Mouse (Mus musculus) MEL-GATA-1-ER (cell line): ENCODE measurements at regions not wholly inside any gene's neighbourhood (a gene's known extent, or its start where the extent isn't known, plus 50 kb on each side); places are given as distances from the start of the nearest gene placed in this dataset.

Experiments
- DNase-seq: peaks from one replicate; pipeline ENCODE4 v3.0.0-alpha.2; 2012; ENCODE audit warnings: low read depth; ENCODE audit errors: extremely low read depth

DNA sequence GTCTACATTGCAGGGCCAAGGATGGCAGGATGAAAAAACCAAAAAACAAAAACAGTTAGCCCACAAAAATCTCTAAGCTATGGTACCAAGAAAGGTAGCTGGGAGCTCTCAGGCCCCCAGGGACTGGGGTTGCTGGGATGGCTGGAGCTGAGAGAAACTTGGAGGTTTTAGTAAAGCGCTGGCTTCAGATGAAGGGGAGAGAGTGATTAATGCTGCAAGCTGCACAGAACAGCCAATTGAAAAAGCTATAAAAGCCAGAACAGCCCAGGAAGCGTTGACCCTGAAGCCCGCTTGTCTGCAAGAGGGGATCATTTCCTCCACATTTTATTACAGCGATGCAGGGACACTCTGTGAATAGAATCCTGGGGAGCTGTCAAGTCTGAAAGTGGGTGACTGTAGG is 157.0 kb downstream of the 4930564D02Rik start:
- DNase-seq: no peak

DNA sequence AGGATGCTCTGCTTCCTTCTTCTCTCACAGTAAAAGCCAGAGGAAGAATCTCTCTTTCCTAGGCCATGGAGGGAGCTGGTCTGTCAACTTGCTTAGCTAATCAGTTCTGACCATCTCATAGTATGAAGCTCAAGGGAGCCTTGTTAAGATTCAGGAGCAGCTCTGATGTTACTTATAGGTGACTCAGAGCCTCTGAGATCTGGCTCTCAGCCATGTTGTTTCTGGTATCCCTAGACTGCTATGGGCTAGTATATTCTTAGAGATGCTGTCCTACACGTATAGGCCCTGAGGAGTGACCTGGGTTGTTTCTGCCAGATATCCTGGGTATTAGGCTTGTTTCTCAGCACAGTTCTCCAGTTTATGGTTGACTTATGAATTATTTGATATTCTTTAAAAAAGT is 160.9 kb downstream of the 4930564D02Rik start:
- DNase-seq: no peak

GRCm38 (mm10) chr3:105228401-105228800 is 161.8 kb downstream of the 4930564D02Rik start:
- no peak for DNase-seq

GRCm38 (mm10) chr3:105241048-105241447 is 174.4 kb downstream of the 4930564D02Rik start:
- DNase-seq: no peak

DNA sequence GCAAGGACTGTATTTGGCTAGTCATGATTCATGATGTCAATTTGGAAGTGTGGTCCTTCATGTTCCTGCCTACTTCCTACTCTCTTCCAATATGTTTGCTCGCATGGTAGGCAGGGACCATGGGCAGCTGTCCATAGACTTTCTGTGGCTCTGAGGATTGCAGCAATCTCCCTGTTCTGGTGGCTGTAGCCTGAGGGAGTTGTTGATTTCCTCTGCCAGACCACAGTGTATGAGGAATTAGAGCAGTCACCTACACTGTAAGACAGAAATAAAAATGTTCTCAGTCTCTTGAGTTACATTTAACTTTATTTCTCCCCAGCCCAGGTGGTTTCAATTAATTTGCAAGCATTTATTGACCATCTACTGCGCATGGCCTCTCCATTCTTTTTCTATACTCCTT is 190.5 kb downstream of the 4930564D02Rik start:
- no peak for DNase-seq

DNA sequence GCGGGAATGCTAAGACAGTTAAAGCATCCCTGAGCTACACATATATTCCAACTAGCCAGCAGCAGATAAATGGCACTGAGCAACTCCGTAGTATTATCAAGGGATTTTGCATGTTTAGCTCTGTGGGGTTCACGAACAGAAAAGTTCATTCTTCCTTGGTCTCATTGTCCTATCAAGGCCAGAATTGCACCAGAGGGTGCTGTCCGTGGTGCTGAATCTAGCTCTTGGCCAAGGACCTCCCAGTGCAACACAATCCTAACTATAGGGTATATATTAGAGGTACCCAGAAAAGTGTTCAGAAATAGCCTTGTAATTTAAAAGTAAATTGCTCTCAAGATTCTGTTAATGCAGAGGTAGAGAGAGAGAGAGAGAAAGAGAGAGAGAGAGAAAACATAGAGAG is 176.9 kb upstream of the Kcnd3 start:
- peak; percentile 19 for DNase-seq

DNA sequence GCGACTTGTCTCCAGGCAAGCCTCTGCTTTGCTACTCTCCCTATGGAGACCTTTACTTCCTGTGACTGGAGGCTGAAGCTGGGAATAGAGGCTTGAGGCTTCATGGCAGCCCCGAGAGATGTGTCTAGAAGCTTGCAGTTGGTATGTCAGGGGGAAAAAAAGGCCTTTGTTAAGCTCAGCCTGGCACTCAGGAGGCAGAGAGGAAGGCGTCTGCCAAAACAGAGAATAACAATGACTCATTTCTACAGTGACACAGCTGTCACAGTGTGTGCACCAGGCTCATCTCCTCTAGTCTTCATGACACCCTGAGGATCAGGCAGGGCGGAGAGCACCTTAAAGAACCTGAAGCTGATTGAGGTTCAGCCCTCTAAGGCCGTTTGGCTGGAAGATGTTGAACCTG is 171.2 kb upstream of the Kcnd3 start:
- no peak for DNase-seq

DNA sequence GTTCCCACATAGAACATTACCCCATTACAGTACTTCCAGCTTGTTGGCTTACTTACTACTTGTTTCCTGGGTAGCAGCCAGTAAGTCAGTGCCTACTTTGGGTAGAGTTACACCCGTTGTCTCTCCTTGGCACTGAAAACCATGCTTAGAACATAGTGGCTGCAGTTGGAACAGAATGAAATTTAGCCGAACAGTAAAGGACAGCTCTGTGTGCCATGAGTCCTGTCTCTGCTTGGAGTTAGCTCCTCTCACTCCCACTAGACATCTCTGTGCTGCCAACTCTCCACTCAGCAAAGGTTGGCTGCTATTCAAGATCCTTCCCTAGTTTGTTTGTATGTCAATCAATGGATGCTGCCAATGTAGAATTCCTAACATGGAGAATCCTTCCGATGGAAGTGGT is 170.4 kb upstream of the Kcnd3 start:
- no peak for DNase-seq

DNA sequence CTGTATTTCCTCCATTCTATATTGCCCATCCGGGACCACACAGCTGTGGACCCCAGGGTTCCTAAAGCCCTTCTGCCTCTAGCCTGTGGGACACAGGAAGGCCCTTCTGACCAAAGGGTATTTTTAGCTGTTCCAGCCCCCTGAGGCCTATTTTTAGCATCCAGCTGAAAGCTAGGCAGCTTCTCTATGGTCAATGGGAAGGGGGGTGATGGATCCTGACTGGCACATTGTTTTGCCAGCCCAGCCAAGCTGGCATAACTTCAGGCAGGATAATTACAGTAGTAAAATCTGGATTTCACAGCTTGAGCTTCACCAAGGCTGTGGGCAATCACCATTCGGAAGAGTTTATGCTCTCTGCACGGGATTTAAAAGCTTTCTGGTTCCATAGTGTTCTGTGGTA is 153.9 kb upstream of the Kcnd3 start:
- no peak for DNase-seq

- no peak for DNase-seq
Observed at GRCm38 (mm10) chr3:105300693-105301548, 151.2 kb upstream of the Kcnd3 start.

- DNase-seq: no peak
Observed at GRCm38 (mm10) chr3:105307676-105308075, 144.5 kb upstream of the Kcnd3 start.

- DNase-seq: no peak
Observed at GRCm38 (mm10) chr3:105309020-105309419, 143.1 kb upstream of the Kcnd3 start.

DNA sequence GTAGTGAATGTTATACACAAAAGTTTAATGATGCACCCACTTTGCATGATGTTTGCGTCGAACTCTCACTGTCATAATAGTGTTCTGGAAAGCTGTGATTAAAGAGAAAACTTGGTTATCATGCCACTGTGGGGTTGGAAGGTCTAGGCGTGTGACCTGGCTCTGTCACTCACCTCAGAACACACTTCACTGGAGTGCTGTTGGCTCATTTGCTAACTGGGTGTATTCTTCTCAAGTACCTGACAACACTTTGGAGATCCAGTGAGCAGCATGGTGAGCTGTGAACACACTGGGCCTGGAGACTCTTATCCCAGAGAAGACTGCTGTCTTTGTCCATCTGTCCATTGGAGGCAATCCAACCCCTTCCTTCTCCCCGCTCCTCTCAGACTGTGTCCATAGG is 98.9 kb upstream of the Kcnd3 start:
- DNase-seq: no peak

DNA sequence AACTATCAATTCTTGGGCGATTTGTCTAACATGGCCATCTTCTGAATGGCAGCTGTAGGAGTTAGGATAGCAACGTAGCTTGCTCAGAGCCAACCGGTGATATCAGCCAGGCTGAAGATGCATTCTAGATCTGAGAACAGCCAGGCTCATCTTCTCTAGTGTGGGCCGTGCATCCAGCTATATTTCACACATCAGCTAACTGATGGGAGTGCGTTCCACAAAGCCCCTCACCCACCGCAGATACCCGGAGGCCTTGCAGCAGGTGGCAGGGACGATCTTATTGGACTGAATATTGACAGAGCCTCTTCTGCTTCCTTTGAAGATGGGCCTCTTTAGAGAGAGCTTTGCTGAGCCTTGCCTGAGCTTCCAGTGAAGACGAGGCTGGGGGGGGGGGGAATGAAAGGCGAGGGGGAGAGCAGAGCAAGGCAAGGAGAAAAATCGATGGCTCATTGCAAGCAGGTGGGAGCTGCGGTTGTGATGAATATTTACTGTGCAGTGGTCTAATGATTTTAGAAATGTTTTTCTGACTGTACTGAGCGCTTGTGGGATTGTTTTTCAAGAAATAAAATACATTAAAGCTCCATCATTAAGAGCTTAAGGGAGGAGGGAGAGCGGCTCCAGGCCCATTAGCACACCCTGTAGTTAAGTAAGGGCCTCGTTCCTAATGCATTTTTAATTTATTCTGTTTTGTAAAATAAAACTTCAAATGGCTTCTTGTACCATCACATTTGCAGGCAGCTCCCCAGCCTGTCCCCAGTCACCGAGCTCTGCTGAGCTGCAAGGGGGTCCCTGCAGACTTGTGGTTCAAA is 97.8 kb upstream of the Kcnd3 start:
- DNase-seq: no peak

DNA sequence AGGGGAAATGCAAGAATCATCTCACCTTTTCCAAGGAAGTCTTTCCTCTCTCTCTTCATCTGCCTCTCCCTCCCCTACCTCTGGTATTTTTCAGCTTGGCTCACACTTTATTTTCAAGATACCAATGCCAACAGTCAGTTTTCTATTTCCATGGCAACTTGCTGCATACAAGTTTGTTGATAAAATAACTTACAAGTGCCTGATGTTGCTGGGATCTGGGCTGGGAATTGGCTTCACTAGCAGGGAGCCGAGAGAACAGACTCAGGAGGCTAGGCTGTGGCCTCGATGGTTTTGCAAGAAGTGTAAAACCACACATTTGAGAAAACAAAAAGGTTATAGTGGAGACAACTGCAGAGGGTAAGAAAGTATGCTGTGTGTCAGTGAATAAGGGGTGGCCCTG is 94.6 kb upstream of the Kcnd3 start:
- DNase-seq: no peak

- no peak for DNase-seq
Observed at GRCm38 (mm10) chr3:105359636-105360035, 92.5 kb upstream of the Kcnd3 start.

- DNase-seq: no peak
Observed at GRCm38 (mm10) chr3:105364685-105365084, 87.4 kb upstream of the Kcnd3 start.

GRCm38 (mm10) chr3:105366806-105367205 is 85.3 kb upstream of the Kcnd3 start:
- no peak for DNase-seq

DNA sequence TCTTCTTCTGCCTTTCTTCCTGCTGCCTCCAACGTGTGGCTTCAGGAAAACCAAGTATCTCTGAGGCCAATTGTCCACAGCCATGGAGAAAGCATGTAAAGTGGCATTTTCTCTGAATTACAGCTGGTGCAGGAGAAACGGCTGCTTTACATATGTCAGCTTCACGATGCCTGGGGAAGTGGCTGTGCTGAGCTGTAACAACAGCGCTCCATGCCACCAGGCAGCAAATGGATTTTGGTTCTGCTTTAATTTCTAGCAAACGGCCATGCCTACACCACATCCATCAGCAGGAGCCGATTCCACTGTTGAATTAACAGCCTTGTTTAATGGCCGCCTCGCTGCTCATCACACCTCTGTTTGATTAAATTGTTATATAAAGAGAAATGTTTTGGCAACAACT is 84.2 kb upstream of the Kcnd3 start:
- no peak for DNase-seq

GRCm38 (mm10) chr3:105372371-105372828 is 79.7 kb upstream of the Kcnd3 start:
- no peak for DNase-seq

GRCm38 (mm10) chr3:105374306-105374705 is 77.8 kb upstream of the Kcnd3 start:
- no peak for DNase-seq

DNA sequence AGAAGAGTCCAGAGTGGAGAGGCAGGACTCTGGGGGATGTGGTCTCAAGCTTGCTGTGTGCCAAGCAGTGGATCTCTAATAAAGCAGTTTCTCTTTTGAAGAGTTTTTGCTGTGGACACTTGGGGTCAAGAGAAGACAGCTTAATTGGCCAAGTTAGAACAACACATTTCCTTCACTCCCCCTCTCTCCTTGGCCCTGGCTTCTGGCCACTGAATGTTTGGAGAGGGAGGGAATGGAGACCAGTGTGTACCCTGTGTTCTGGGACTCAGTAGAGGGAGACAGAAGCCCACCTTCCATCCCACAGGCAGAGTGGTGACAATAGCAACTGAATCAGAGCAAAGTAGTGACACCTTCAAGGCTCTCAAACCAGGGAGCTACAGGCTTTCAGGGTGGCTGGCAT is 77.3 kb upstream of the Kcnd3 start:
- DNase-seq: no peak

GRCm38 (mm10) chr3:105375383-105375782 is 76.7 kb upstream of the Kcnd3 start:
- DNase-seq: no peak
